Mouse (Mus musculus) bone marrow macrophage, adult 2 months (primary cell): ENCODE results near the gene Dck.

Source experiments
- CTCF ChIP-seq: IDR thresholded peaks from 2 replicates; pipeline ENCODE4 v1.5.1; 2012; ENCODE audit warnings: low read depth, mild to moderate bottlenecking, low read length, moderate library complexity
- POLR2A ChIP-seq: IDR thresholded peaks from 2 replicates; pipeline ENCODE4 v1.6.1; 2012; ENCODE audit warnings: mild to moderate bottlenecking, low read depth, low read length, borderline replicate concordance

DNA sequence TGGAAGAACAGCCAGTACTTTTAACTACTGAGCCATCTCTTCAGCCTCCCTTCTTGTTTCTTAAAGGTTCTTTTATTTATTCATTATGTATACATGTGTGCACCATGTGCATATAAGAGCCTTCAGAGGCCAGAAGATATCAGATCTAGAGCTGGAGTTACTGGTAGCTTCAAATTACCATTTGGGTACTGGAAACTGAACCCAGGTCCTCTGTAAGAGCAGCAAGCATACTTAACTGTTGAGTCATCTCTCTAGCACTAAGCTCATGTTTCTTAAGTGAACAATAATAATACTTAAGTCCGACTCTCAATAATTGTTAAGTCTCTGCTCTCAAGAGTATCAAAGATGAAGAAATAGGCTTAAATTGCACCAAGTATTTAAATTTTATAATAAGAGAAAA is 17.0 kb upstream of the Dck start:
- no peak for TF ChIP-seq CTCF
- no peak for TF ChIP-seq POLR2A
